Mouse (Mus musculus): ENCODE results near the gene Ctsk.
"Not testable (repeated sequence)": the region's sequence is repeated elsewhere in the genome, so short reads cannot be mapped to it uniquely, and the experiment has no call there.

- not testable (repeated sequence) for TF ChIP-seq POLR2A (IDR thresholded peaks at IDR 0.05; ENCODE audit: borderline replicate concordance, control insufficient read depth, low read depth, low read length); CTCF (IDR thresholded peaks at IDR 0.05; ENCODE audit: control insufficient read depth, insufficient read depth, low read length)
Measured at GRCm38 (mm10) chr3:95541186-95541585, 42.1 kb downstream of the Ctsk start.
